Mouse (Mus musculus): ENCODE data around the gene Disp2. TPM values are rescaled to one million over a fixed set of nuclear protein-coding genes. Genes with fewer than 3 reads are reported as not detected.
A peak's percentile ranks its signal among the peaks of the same experiment; 100 is the strongest.

The Disp2 gene
- polyA plus RNA-seq, 1 experiment: 0.36 TPM

DNA sequence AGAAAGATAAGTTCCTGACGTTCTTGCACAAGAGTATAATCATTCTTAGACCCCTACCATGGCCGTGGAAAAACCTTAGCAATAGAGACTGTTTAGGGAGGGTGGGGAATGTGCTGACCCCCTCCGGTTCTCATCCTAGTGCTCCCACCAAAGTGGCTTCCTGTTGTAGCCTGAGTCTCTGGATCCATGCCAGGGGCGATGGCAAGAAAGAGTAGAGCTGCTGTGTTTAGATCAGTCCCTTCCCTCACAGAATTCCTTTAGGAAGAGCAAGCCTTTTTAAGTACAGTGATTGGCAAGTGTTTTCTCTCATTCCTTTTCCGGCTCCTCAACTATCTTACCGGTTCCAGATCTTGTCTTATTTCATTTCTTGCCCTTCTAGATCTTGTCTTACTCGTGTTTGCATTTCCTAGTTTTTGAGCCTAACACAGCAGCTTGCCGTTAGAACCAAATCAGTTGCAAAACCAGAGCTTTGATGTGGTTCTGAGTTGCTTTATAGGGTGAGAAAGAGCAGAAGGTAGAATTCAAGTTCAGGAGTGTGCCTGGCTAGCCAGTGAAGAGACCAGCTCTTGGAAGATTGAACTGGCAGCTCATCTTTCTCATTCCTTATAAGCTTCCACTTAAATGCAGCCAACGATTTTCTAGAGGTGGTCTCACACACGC lies 32.1 kb upstream of the Disp2 start:
- Histone ChIP-seq H3K4me1 (replicated peaks; ENCODE audit: control insufficient read depth, insufficient read depth, low read length) (peaks cover 45% of the 10 kb centered on the region), H3K36me3 (ENCODE audit: control insufficient read depth, insufficient read depth, low read length) (no peaks in the 10 kb centered on the region), H3K4me3 (ENCODE audit: control insufficient read depth, insufficient read depth, low read length) (peak overlapping the region; percentile 27; the same call in 1 of the 2 replicates), H3K27me3 (ENCODE audit: control insufficient read depth, insufficient read depth, low read length) (no peaks in the 10 kb centered on the region), H3K27ac (ENCODE audit: control insufficient read depth, insufficient read depth, low read length) (peak overlapping the region; percentile 43)
- 3% methylated on average over 10 of the region's 10 CpGs for WGBS
- no peak for DNase-seq
- no peak for TF ChIP-seq POLR2A (IDR thresholded peaks at IDR 0.05; ENCODE audit: control insufficient read depth, extremely low read depth, insufficient read depth, low read length, poor library complexity)
- TF ChIP-seq CTCF (IDR thresholded peaks at IDR 0.05; ENCODE audit: borderline replicate concordance, control insufficient read depth, extremely low read depth, insufficient read depth, low read length, poor library complexity): no peak

DNA sequence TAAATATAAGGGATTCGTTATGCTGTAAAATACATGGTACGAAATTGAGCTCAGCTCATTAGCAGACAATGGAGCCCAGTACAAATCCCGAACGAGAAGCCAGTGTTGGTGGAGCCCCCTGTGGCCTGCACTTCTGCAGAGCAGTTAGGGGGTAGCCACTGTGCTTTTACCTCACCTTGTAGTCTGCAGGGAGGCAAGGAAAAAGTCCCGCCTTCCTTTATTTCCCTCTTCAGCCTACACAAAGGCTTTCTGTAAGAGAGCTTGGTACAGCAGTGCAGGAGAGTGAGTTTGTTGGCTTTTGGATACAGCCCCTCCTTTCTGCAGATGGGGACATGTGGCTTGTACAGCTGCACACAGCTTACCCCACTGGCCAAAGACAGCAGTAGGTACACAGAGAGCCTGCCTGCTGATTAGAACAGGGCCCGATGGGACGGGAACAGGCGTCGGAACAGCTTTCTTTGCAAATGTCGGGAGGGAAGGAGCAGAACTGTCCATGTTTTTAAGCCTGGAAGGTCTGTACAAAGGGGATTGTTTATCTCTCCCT lies 30.1 kb upstream of the Disp2 start:
- H3K4me3 ChIP-seq (ENCODE audit: control insufficient read depth, insufficient read depth, low read length): no peak overlapping the region
- no peak for DNase-seq
- H3K36me3 ChIP-seq (ENCODE audit: control insufficient read depth, insufficient read depth, low read length): no peaks in the 10 kb centered on the region
- 55% methylated on average over 10 of the region's 10 CpGs for WGBS
- no peak for TF ChIP-seq POLR2A (IDR thresholded peaks at IDR 0.05; ENCODE audit: control insufficient read depth, extremely low read depth, insufficient read depth, low read length, poor library complexity)
- TF ChIP-seq CTCF (IDR thresholded peaks at IDR 0.05; ENCODE audit: borderline replicate concordance, control insufficient read depth, extremely low read depth, insufficient read depth, low read length, poor library complexity): no peak
- H3K27ac ChIP-seq (ENCODE audit: control insufficient read depth, insufficient read depth, low read length): no peak overlapping the region
- H3K4me1 ChIP-seq (replicated peaks; ENCODE audit: control insufficient read depth, insufficient read depth, low read length): peaks cover 43% of the 10 kb centered on the region
- no peaks in the 10 kb centered on the region for H3K27me3 ChIP-seq (ENCODE audit: control insufficient read depth, insufficient read depth, low read length)

DNA sequence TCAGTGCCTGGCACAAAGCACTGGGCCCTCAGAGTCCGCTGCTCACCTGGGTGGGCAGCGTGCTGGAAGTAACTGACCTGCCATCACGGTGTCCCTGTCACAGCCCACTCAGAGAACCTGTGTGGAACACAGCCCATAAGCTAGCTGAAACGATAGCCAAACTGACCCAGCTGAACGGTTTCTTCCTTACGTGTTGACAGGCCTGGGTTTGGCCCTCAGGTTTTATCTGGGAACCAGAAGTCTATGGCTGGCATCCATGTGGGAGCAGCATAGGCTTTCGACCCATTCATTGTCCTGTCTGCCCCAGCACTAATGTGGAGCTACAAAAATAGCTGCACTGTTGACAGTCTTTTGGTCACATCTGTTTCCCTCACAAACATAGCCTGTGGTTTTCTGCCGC lies 29.0 kb upstream of the Disp2 start:
- Histone ChIP-seq H3K27ac (ENCODE audit: control insufficient read depth, insufficient read depth, low read length) (no peak overlapping the region), H3K27me3 (ENCODE audit: control insufficient read depth, insufficient read depth, low read length) (no peaks in the 10 kb centered on the region), H3K4me1 (replicated peaks; ENCODE audit: control insufficient read depth, insufficient read depth, low read length) (peaks cover 34% of the 10 kb centered on the region), H3K4me3 (ENCODE audit: control insufficient read depth, insufficient read depth, low read length) (no peak overlapping the region), H3K36me3 (ENCODE audit: control insufficient read depth, insufficient read depth, low read length) (no peaks in the 10 kb centered on the region)
- no peak for DNase-seq
- WGBS: 48% methylated on average over 8 of the region's 8 CpGs
- no peak for TF ChIP-seq CTCF (IDR thresholded peaks at IDR 0.05; ENCODE audit: borderline replicate concordance, control insufficient read depth, extremely low read depth, insufficient read depth, low read length, poor library complexity)
- TF ChIP-seq POLR2A (IDR thresholded peaks at IDR 0.05; ENCODE audit: control insufficient read depth, extremely low read depth, insufficient read depth, low read length, poor library complexity): no peak

DNA sequence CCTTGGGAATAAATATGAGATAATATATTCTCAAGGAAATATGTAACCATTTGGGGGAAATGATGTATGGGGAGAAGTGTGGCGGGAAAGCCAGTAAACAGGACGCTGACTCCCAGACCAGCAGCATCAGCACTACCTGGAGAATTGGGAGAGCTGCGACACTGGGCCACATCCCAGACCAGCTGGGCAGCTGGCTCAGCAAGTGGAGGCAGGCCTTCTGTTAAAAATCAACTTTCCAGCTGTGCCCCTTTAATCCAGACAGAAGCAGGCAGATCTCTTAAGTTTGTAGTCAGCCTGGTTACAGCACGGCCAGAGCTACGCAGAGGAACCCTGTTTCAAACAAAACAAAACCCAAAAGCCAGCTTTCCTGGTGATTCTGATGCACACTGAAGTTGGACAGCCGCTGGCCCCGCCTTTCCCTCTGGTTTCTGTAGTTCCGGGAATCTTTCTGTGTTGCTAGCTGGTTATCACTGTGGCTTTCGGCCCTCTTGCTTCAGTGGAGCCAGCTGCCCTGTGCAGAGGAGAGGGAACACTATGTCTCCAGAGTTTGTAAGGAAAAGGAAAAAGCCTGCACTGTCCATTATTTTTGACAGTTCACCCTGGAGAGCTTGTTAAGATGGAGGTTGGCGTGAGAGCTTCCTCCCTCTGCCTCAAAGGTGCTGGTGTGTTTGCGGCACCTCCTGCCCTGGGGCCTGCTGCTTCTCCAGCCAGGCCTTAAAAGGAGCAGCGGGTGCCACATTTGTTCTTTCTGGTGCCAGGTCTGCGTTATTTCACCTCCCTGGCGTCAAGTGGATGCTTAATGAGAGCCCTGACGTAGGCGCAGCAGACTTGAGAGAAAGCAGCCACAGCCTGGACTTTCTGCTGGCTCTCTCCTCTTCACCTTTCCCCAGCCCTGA lies 27.4 kb upstream of the Disp2 start:
- 93% methylated on average over 16 of the region's 16 CpGs for WGBS
- no peaks in the 10 kb centered on the region for H3K36me3 ChIP-seq (ENCODE audit: control insufficient read depth, insufficient read depth, low read length)
- no peak for TF ChIP-seq CTCF (IDR thresholded peaks at IDR 0.05; ENCODE audit: borderline replicate concordance, control insufficient read depth, extremely low read depth, insufficient read depth, low read length, poor library complexity)
- TF ChIP-seq POLR2A (IDR thresholded peaks at IDR 0.05; ENCODE audit: control insufficient read depth, extremely low read depth, insufficient read depth, low read length, poor library complexity): no peak
- H3K4me1 ChIP-seq (replicated peaks; ENCODE audit: control insufficient read depth, insufficient read depth, low read length): peaks cover 25% of the 10 kb centered on the region
- no peaks in the 10 kb centered on the region for H3K27me3 ChIP-seq (ENCODE audit: control insufficient read depth, insufficient read depth, low read length)
- H3K27ac ChIP-seq (ENCODE audit: control insufficient read depth, insufficient read depth, low read length): no peak overlapping the region
- no peak for DNase-seq
- no peak overlapping the region for H3K4me3 ChIP-seq (ENCODE audit: control insufficient read depth, insufficient read depth, low read length)

DNA sequence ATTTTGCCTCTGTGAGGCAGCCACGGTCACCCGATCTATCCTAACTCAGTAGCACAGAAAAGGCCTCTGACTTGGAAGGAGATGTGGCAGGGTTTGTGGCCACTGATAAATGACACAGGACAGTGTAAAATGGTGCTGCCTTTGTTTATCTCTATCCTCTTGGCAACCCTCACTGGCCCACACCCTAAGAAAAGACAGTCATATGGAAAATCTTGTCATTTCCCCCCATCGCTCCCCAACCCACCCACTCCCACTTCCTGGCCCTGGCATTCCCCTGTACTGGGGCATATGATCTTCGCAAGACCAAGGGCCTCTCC lies 26.8 kb upstream of the Disp2 start:
- 97% methylated on average over 4 of the region's 4 CpGs for WGBS
- Histone ChIP-seq H3K4me3 (ENCODE audit: control insufficient read depth, insufficient read depth, low read length) (no peak overlapping the region), H3K4me1 (replicated peaks; ENCODE audit: control insufficient read depth, insufficient read depth, low read length) (peaks cover 21% of the 10 kb centered on the region)

DNA sequence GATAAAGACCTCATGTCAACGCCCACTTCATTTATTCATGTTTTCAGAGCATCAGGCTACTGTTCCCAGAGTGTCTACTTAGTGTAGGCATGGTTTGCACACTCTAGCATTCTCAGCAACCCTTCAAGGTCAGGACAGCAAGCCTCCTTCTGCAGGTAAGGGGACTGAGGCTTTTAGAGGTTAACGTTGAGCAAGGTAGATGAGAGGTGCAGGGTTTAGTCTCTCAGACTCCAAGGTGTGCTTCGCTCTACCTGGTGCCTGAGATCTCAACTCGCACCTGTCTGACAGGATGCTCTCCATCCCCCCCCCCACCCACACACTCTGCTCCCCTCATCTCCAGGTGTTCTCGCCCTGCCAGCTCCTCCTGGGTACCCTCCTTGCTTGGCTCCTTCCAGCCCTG lies 25.4 kb upstream of the Disp2 start:
- peaks cover 13% of the 10 kb centered on the region for H3K4me1 ChIP-seq (replicated peaks; ENCODE audit: control insufficient read depth, insufficient read depth, low read length)
- H3K36me3 ChIP-seq (ENCODE audit: control insufficient read depth, insufficient read depth, low read length): no peaks in the 10 kb centered on the region
- 92% methylated on average over 5 of the region's 5 CpGs for WGBS
- no peak overlapping the region for H3K4me3 ChIP-seq (ENCODE audit: control insufficient read depth, insufficient read depth, low read length)
- DNase-seq: no peak
- H3K27me3 ChIP-seq (ENCODE audit: control insufficient read depth, insufficient read depth, low read length): no peaks in the 10 kb centered on the region
- TF ChIP-seq CTCF (IDR thresholded peaks at IDR 0.05; ENCODE audit: borderline replicate concordance, control insufficient read depth, extremely low read depth, insufficient read depth, low read length, poor library complexity) (no peak), POLR2A (IDR thresholded peaks at IDR 0.05; ENCODE audit: control insufficient read depth, extremely low read depth, insufficient read depth, low read length, poor library complexity) (no peak)
- no peak overlapping the region for H3K27ac ChIP-seq (ENCODE audit: control insufficient read depth, insufficient read depth, low read length)

More for the DNA sequence above, 26.8 kb upstream of the Disp2 start:
- Histone ChIP-seq H3K36me3 (ENCODE audit: control insufficient read depth, insufficient read depth, low read length) (no peaks in the 10 kb centered on the region), H3K27me3 (ENCODE audit: control insufficient read depth, insufficient read depth, low read length) (no peaks in the 10 kb centered on the region), H3K27ac (ENCODE audit: control insufficient read depth, insufficient read depth, low read length) (no peak overlapping the region)
- TF ChIP-seq POLR2A (IDR thresholded peaks at IDR 0.05; ENCODE audit: control insufficient read depth, extremely low read depth, insufficient read depth, low read length, poor library complexity) (no peak), CTCF (IDR thresholded peaks at IDR 0.05; ENCODE audit: borderline replicate concordance, control insufficient read depth, extremely low read depth, insufficient read depth, low read length, poor library complexity) (no peak)
- no peak for DNase-seq
